ENCODE assay signal across 8 mouse cellular contexts in the genomic region with DNA sequence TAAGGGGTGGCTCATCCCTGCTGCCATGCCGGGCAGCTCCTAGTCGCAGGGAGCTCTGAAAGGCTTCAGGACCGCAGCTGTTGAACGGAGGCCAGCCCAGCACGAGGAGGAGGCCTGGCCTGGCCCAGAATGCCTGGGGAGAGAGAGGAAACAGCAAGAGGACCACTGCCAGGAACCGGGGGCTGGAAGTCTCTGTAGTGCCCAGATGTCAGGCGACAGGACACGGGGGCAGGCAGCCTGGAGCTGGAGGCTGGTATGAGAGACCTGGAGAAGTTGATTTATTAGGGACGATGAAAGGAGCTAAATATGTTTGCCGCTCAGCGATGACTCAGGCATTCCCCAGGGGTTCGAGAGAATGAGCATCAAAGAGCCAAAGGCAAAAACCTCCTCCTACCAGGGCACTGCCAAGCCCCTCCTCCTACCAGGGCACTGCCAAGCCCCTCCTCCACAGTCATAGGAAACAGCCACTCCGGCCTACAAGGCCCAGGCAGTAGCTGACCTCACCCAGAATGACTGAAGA. TPM values are rescaled to one million over a fixed set of nuclear protein-coding genes. Genes with fewer than 3 reads are reported as not detected.
DNase-seq lines count a peak whose midpoint lies in the region; ATAC-seq and TF ChIP-seq lines count a peak whose summit lies in the region.

No protein-coding gene starts in this region.

- no peak overlapping the region for H3K4me3 ChIP-seq in limb, embryonic 14.5 days (replicated peaks; ENCODE audit: low read length)
- H3K4me3 ChIP-seq in limb, embryonic 10.5 days = no peak overlapping the region
- no peak overlapping the region for H3K4me3 ChIP-seq in lung, embryonic 14.5 days (ENCODE audit: low read depth, low read length)

- no peaks in the 10 kb centered on the region for H3K27me3 ChIP-seq in limb, embryonic 14.5 days (ENCODE audit: control insufficient read depth, insufficient read depth, low read length)
- peaks cover 15% of the 10 kb centered on the region for H3K27me3 ChIP-seq in limb, embryonic 10.5 days (ENCODE audit: low read depth, poor library complexity, severe bottlenecking)
- no peaks in the 10 kb centered on the region for H3K27me3 ChIP-seq in lung, embryonic 14.5 days (ENCODE audit: insufficient read depth, low read length)

- no peak for TF ChIP-seq POLR2A in limb, embryonic 14.5 days (IDR thresholded peaks at IDR 0.05; ENCODE audit: borderline replicate concordance, extremely low read depth, insufficient read depth, insufficient read length)

- no peak overlapping the region for H3K27ac ChIP-seq in limb, embryonic 14.5 days (replicated peaks; ENCODE audit: low read depth, low read length)
- no peak overlapping the region for H3K27ac ChIP-seq in limb, embryonic 10.5 days
- peak overlapping the region; percentile 54; the same call in 1 of the 2 replicates for H3K27ac ChIP-seq in lung, embryonic 14.5 days (ENCODE audit: low read depth)

- no peaks in the 10 kb centered on the region for H3K4me1 ChIP-seq in limb, embryonic 14.5 days (ENCODE audit: control insufficient read depth, insufficient read depth, low read length)
- 0 out of 2 replicates have a peak, but pooled peaks cover 3% of the 10 kb centered on the region for H3K4me1 ChIP-seq in limb, embryonic 10.5 days
- no peaks in the 10 kb centered on the region for H3K4me1 ChIP-seq in lung, embryonic 14.5 days (ENCODE audit: insufficient read depth)

- H3K4me2 ChIP-seq in limb, embryonic 14.5 days (replicated peaks; ENCODE audit: low read depth, low read length, severe bottlenecking) = no peak overlapping the region
- no peak overlapping the region for H3K4me2 ChIP-seq in lung, embryonic 14.5 days

- no peak for ATAC-seq in limb, embryonic 14.5 days (ENCODE audit: low FRiP score, low read depth)
- ATAC-seq in lung, embryonic 14.5 days (ENCODE audit: insufficient read depth) = peak; percentile 83

- 35% methylated on average over 13 of the region's 13 CpGs for WGBS in limb, embryonic 14.5 days
- WGBS in limb, embryonic 10.5 days = 59% methylated on average over 13 of the region's 13 CpGs
- 39% methylated on average over 13 of the region's 13 CpGs for WGBS in lung, embryonic 14.5 days

- H3K9me3 ChIP-seq in limb, embryonic 14.5 days (ENCODE audit: control insufficient read depth, low read length) = no peaks in the 10 kb centered on the region
- H3K9me3 ChIP-seq in limb, embryonic 10.5 days (replicated peaks) = no peaks in the 10 kb centered on the region
- H3K9me3 ChIP-seq in lung, embryonic 14.5 days (ENCODE audit: low read depth, low read length) = no peaks in the 10 kb centered on the region

- TF ChIP-seq CTCF in lung, embryonic 14.5 days (IDR thresholded peaks at IDR 0.05; ENCODE audit: low read depth) = no peak

- H3K9ac ChIP-seq in limb, embryonic 14.5 days (ENCODE audit: low read depth, low read length, severe bottlenecking) = no peak overlapping the region
- H3K9ac ChIP-seq in lung, embryonic 14.5 days = no peak overlapping the region

- H3K36me3 ChIP-seq in limb, embryonic 14.5 days (ENCODE audit: control insufficient read depth, insufficient read depth, low read length) = no peaks in the 10 kb centered on the region
- no peaks in the 10 kb centered on the region for H3K36me3 ChIP-seq in limb, embryonic 10.5 days
- no peaks in the 10 kb centered on the region for H3K36me3 ChIP-seq in lung, embryonic 14.5 days (ENCODE audit: insufficient read depth)

- peak; percentile 67 for DNase-seq in limb, embryonic 14.5 days (ENCODE audit: low spot score)
- no peak for DNase-seq in limb, embryonic 10.5 days (ENCODE audit: low spot score)
- peak; percentile 77 to 86 for DNase-seq in cerebellum, postnatal 10 days
- peak; percentile 82 for DNase-seq in heart, adult 8-10 months (ENCODE audit: low spot score)
- DNase-seq in kidney, adult 18-20 months = peak; percentile 83
- DNase-seq in lung, embryonic 14.5 days = peak; percentile 82
- peak; percentile 56 for DNase-seq in right cerebral cortex, postnatal 4 days
- no peak for DNase-seq in thymus, postnatal 10 days (ENCODE audit: low spot score in 2 of 2)

RNA-seq across cellular contexts. Expression of gene Cyth4, which starts 27.6 kb away (rescaled TPM):
- polyA plus RNA-seq in limb, embryonic 14.5 days (2012; rRNA removed) = 9.0 and 11.4 TPM in 2 replicates
- polyA plus RNA-seq in limb, embryonic 14.5 days (2014; fragmentation: Nextera tagmentation; extraction: Ambion mirVana) = 4.9 and 6.9 TPM in 2 replicates
- polyA plus RNA-seq in limb, embryonic 10.5 days (2016; fragmentation: Nextera tagmentation; extraction: Ambion mirVana) = 3.2 and 4.4 TPM in 2 replicates
- total RNA-seq in heart, adult 8-10 months (2022) = 1 to 10 TPM; 4.2 to 8.7 (median 5.3) TPM
- 4.2 and 4.9 TPM in 2 replicates for polyA plus RNA-seq in lung, embryonic 14.5 days (2014; fragmentation: Nextera tagmentation; extraction: Ambion mirVana)

RNA-seq across cellular contexts. Expression of gene Rac2, which starts 51.9 kb away (rescaled TPM):
- polyA plus RNA-seq in limb, embryonic 14.5 days (2012; rRNA removed) = 15.9 and 21.9 TPM in 2 replicates
- 34.2 and 38.2 TPM in 2 replicates for polyA plus RNA-seq in limb, embryonic 14.5 days (2014; fragmentation: Nextera tagmentation; extraction: Ambion mirVana)
- 4.3 and 4.4 TPM in 2 replicates for polyA plus RNA-seq in limb, embryonic 10.5 days (2016; fragmentation: Nextera tagmentation; extraction: Ambion mirVana)
- total RNA-seq in heart, adult 8-10 months (2022) = 1 to 10 TPM; 1.2 to 7.6 (median 2.7) TPM
- 12.2 and 16.2 TPM in 2 replicates for polyA plus RNA-seq in lung, embryonic 14.5 days (2014; fragmentation: Nextera tagmentation; extraction: Ambion mirVana)

Comparison
In these comparisons a context has a peak if more than half of its experiments do, and no peak if none do; other contexts are left out.
1. DNase-seq: peak in limb, embryonic 14.5 days (single experiment), cerebellum, postnatal 10 days (2 of 2), heart, adult 8-10 months (single experiment), kidney, adult 18-20 months (single experiment), lung, embryonic 14.5 days (single experiment) and right cerebral cortex, postnatal 4 days (single experiment); none in limb, embryonic 10.5 days (single experiment) and thymus, postnatal 10 days (0 of 2).